Mouse (Mus musculus): ENCODE measurements around the gene Insm2. TPM values are rescaled to one million over a fixed set of nuclear protein-coding genes. Genes with fewer than 3 reads are reported as not detected.
"Not testable (repeated sequence)": the region's sequence is repeated elsewhere in the genome, so short reads cannot be mapped to it uniquely, and the experiment has no call there.

Insm2 gene
- polyA plus RNA-seq, 1 experiment from 2014 or later: 1.6 TPM

DNA sequence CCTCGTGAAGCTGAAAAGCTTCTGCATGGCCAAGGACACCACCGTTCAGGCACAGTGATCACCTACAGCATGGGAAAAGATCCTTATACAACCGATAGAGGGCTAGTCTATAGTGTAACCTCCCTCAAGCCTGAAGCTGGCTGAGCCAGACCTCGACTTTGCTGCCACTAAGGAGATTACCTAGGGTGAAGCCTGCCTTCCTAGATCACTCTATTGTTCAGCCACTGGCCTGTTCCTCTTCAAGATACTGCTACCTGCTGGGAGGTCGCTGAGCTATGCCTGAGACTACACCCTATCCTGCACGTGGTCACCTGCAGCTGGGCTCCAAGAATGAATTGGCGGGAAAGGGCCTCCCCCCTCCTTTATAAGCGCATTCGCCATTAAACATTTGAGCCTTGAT, 12.3 kb upstream of the Insm2 start:
- not testable (repeated sequence) for H3K4me3 ChIP-seq (ENCODE audit: low read depth, low read length); H3K27ac ChIP-seq (ENCODE audit: low read depth, low read length); DNase-seq (ENCODE audit: low spot score); H3K4me1 ChIP-seq (replicated peaks; ENCODE audit: control insufficient read depth, insufficient read depth, low read length); H3K27me3 ChIP-seq (ENCODE audit: control insufficient read depth, insufficient read depth, low read length); H3K36me3 ChIP-seq (ENCODE audit: control insufficient read depth, insufficient read depth, low read length); H3K9me3 ChIP-seq (ENCODE audit: control insufficient read depth, low read length); ATAC-seq (replicated peaks; ENCODE audit: low FRiP score); H3K9ac ChIP-seq (ENCODE audit: low read length); H3K4me2 ChIP-seq (ENCODE audit: low read depth, low read length, severe bottlenecking)
- 45% methylated on average over 9 of the region's 9 CpGs for WGBS

DNA sequence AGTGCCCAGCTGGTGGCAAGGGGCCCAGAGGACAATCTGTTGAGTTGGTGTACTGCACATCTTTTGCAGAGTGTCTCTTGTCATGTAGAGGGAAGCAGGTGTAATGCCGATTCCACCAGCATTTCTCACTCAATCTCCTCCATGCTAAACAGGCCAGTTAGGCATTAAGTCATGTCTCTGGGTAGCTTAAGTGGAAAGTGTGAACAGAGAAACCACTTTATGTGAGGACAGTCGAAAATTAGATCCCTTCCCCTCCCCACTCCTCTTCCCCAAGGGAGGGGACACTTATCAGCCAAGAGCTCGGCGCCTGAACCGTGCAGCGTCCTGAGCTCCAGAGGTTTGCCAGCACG, 715 bp upstream of the Insm2 start:
- H3K9me3 ChIP-seq (ENCODE audit: control insufficient read depth, low read length): no peaks in the 10 kb centered on the region
- no peak for DNase-seq (ENCODE audit: low spot score)
- peak overlapping the region; percentile 89 for H3K4me2 ChIP-seq (ENCODE audit: low read depth, low read length, severe bottlenecking)
- 0 out of 2 replicates have a peak, but pooled peaks have one; percentile 5 for ATAC-seq (replicated peaks; ENCODE audit: low FRiP score)
- H3K4me3 ChIP-seq (ENCODE audit: low read depth, low read length): peak overlapping the region; percentile 45
- WGBS: 7% methylated on average over 7 of the region's 7 CpGs
- H3K4me1 ChIP-seq (replicated peaks; ENCODE audit: control insufficient read depth, insufficient read depth, low read length): peaks cover 17% of the 10 kb centered on the region; the same call in 1 of the 2 replicates
- H3K27me3 ChIP-seq (ENCODE audit: control insufficient read depth, insufficient read depth, low read length): peaks cover 46% of the 10 kb centered on the region
- no peaks in the 10 kb centered on the region for H3K36me3 ChIP-seq (ENCODE audit: control insufficient read depth, insufficient read depth, low read length)
- no peak overlapping the region for H3K27ac ChIP-seq (ENCODE audit: low read depth, low read length)
- no peak overlapping the region for H3K9ac ChIP-seq (ENCODE audit: low read length)

DNA sequence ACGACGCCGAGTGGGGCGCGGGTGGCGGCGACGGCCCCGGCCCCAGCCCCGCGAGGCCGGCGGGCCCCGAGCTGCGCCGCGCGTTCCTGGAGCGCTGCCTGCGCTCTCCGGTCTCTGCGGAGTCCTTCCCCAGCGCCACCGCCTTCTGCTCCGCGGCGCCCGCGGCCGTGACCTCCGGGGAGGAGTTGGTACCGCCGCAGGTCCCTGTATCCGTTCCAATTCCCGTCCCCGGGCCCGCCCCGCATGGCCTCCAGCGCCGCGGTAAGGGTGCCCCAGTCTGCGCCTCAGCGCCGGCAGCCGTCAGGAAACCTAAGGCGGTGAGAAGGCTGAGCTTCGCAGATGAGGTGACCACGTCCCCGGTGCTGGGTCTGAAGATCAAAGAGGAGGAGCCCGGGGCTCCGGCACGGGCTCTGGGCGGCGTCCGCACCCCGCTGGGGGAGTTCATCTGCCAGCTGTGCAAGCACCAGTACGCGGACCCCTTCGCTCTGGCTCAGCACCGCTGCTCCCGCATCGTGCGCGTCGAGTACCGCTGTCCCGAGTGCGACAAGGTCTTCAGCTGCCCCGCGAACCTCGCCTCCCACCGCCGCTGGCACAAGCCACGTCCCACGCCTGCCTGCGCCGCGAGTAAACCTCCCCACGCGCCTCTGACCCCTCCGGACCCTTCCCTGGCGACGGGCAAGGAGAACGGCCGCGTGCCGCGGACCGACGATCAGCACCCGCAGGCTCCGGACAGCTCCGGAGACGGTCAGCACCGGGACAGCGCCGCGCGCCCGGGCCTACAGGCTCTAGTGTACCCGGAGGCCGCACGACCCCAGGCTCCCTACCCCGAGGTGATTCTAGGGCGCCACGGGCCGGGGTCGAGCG, 644 bp downstream of the Insm2 start:
- peaks cover 46% of the 10 kb centered on the region for H3K27me3 ChIP-seq (ENCODE audit: control insufficient read depth, insufficient read depth, low read length)
- H3K4me2 ChIP-seq (ENCODE audit: low read depth, low read length, severe bottlenecking): peak overlapping the region; percentile 89
- ATAC-seq (replicated peaks; ENCODE audit: low FRiP score): peak; percentile 71
- DNase-seq (ENCODE audit: low spot score): peak; percentile 87
- no peaks in the 10 kb centered on the region for H3K9me3 ChIP-seq (ENCODE audit: control insufficient read depth, low read length)
- under 1% methylated on average over 108 of the region's 109 CpGs for WGBS
- H3K36me3 ChIP-seq (ENCODE audit: control insufficient read depth, insufficient read depth, low read length): no peaks in the 10 kb centered on the region
- peak overlapping the region; percentile 45 for H3K4me3 ChIP-seq (ENCODE audit: low read depth, low read length)
- no peak overlapping the region for H3K9ac ChIP-seq (ENCODE audit: low read length)
- H3K27ac ChIP-seq (ENCODE audit: low read depth, low read length): no peak overlapping the region
- H3K4me1 ChIP-seq (replicated peaks; ENCODE audit: control insufficient read depth, insufficient read depth, low read length): peaks cover 17% of the 10 kb centered on the region; the same call in 1 of the 2 replicates

DNA sequence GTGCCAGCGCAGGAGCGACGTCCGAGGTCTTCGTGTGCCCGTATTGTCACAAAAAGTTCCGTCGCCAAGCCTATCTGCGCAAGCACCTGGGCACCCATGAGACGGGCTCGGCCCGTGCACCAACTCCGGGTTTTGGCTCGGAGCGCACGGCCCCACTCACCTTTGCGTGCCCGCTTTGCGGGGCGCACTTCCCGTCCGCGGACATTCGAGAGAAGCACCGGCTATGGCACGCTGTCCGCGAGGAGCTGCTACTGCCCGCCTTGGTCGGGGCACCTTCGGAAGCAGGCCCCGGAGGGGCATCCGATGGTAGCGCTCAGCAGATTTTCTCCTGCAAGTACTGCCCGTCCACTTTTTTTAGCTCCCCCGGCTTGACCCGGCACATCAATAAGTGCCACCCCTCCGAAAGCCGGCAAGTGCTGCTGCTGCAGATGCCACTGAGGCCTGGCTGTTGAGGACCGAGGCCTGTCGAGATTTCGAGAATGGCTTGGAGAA, 1.3 kb downstream of the Insm2 start:
- peaks cover 17% of the 10 kb centered on the region; the same call in 1 of the 2 replicates for H3K4me1 ChIP-seq (replicated peaks; ENCODE audit: control insufficient read depth, insufficient read depth, low read length)
- H3K9me3 ChIP-seq (ENCODE audit: control insufficient read depth, low read length): no peaks in the 10 kb centered on the region
- H3K9ac ChIP-seq (ENCODE audit: low read length): no peak overlapping the region
- peak overlapping the region; percentile 89 for H3K4me2 ChIP-seq (ENCODE audit: low read depth, low read length, severe bottlenecking)
- 3% methylated on average over 42 of the region's 42 CpGs for WGBS
- ATAC-seq (replicated peaks; ENCODE audit: low FRiP score) (no peak; the same call in 1 of the 2 replicates), DNase-seq (ENCODE audit: low spot score) (no peak)
- no peaks in the 10 kb centered on the region for H3K36me3 ChIP-seq (ENCODE audit: control insufficient read depth, insufficient read depth, low read length)
- H3K4me3 ChIP-seq (ENCODE audit: low read depth, low read length): peak overlapping the region; percentile 45
- H3K27me3 ChIP-seq (ENCODE audit: control insufficient read depth, insufficient read depth, low read length): peaks cover 46% of the 10 kb centered on the region
- H3K27ac ChIP-seq (ENCODE audit: low read depth, low read length): no peak overlapping the region

DNA sequence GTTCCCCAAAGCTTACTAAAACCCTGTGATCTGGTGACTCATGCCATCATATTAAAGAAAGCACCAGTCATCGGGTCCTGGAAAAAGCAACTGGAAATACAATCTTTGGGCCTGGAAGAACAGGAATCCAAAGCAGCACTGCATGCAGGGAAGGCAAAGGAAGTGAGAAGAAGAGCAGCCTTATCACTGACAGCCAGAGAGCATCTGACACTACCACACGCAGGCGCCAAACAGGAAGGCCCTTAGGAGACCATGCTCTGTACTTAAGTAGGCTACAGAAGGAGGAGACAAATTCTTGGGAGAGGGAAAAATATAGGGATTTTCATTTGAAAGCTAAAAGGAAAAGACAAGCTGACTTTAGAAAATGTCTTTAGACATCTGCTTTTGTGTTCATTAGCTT, 5.2 kb downstream of the Insm2 start:
- no peak overlapping the region for H3K9ac ChIP-seq (ENCODE audit: low read length)
- no peak overlapping the region for H3K4me2 ChIP-seq (ENCODE audit: low read depth, low read length, severe bottlenecking)
- H3K27ac ChIP-seq (ENCODE audit: low read depth, low read length): no peak overlapping the region
- no peaks in the 10 kb centered on the region for H3K9me3 ChIP-seq (ENCODE audit: control insufficient read depth, low read length)
- ATAC-seq (replicated peaks; ENCODE audit: low FRiP score) (no peak), DNase-seq (ENCODE audit: low spot score) (no peak)
- no peaks in the 10 kb centered on the region for H3K36me3 ChIP-seq (ENCODE audit: control insufficient read depth, insufficient read depth, low read length)
- H3K4me1 ChIP-seq (replicated peaks; ENCODE audit: control insufficient read depth, insufficient read depth, low read length): peaks cover 11% of the 10 kb centered on the region; the same call in 1 of the 2 replicates
- peaks cover 22% of the 10 kb centered on the region for H3K27me3 ChIP-seq (ENCODE audit: control insufficient read depth, insufficient read depth, low read length)
- H3K4me3 ChIP-seq (ENCODE audit: low read depth, low read length): no peak overlapping the region
- 83% methylated on average over 3 of the region's 3 CpGs for WGBS

DNA sequence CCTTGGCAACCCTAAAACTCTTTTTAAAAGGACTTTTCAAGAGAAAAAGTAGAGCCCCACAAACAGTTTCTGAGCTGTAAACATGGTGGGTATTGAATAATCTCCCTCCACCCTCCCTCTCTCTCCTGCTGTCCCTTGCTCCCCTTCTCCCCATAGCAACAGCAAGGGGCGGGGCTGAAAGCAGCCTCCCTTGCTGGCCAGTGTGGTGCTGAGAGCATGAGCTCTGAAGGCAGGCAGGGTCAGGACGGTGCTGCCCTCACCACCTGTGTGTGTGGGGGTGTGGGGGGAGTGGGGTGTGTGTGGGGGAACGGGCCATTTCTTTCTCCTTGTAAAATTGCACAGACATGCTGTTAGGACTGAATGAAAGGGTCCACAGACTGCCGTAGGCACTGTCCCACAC, 8.7 kb downstream of the Insm2 start:
- WGBS: 17% methylated on average over 4 of the region's 4 CpGs
- DNase-seq (ENCODE audit: low spot score) (peak; percentile 65), ATAC-seq (replicated peaks; ENCODE audit: low FRiP score) (peak; percentile 79)
- Histone ChIP-seq H3K4me1 (replicated peaks; ENCODE audit: control insufficient read depth, insufficient read depth, low read length) (peaks cover 3% of the 10 kb centered on the region; the same call in 1 of the 2 replicates), H3K9me3 (ENCODE audit: control insufficient read depth, low read length) (no peaks in the 10 kb centered on the region), H3K27ac (ENCODE audit: low read depth, low read length) (no peak overlapping the region), H3K9ac (ENCODE audit: low read length) (no peak overlapping the region), H3K27me3 (ENCODE audit: control insufficient read depth, insufficient read depth, low read length) (no peaks in the 10 kb centered on the region), H3K36me3 (ENCODE audit: control insufficient read depth, insufficient read depth, low read length) (no peaks in the 10 kb centered on the region), H3K4me3 (ENCODE audit: low read depth, low read length) (no peak overlapping the region), H3K4me2 (ENCODE audit: low read depth, low read length, severe bottlenecking) (no peak overlapping the region)

DNA sequence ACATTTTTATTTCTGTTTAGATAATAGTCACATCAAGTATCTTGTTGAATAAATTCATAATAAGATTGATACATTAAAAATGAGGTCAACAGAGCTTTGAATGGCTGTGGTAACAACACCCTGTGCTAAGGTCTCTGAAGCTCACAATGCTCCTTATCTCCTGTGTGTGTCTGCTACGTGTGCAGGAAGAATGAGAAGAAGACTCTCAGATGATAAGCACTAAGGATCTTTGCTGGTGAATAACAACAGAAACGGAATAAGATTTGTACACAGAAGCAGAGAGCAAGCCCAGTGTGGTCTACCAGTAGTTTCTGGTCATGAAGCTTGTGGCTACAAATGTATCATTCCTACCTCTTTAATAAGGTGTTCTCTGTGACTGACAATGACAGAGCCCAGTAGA, 11.6 kb downstream of the Insm2 start:
- Histone ChIP-seq H3K27me3 (ENCODE audit: control insufficient read depth, insufficient read depth, low read length) (no peaks in the 10 kb centered on the region), H3K4me2 (ENCODE audit: low read depth, low read length, severe bottlenecking) (no peak overlapping the region), H3K27ac (ENCODE audit: low read depth, low read length) (no peak overlapping the region), H3K4me3 (ENCODE audit: low read depth, low read length) (no peak overlapping the region), H3K36me3 (ENCODE audit: control insufficient read depth, insufficient read depth, low read length) (no peaks in the 10 kb centered on the region), H3K9me3 (ENCODE audit: control insufficient read depth, low read length) (no peaks in the 10 kb centered on the region), H3K9ac (ENCODE audit: low read length) (no peak overlapping the region), H3K4me1 (replicated peaks; ENCODE audit: control insufficient read depth, insufficient read depth, low read length) (peaks cover 4% of the 10 kb centered on the region; the same call in 1 of the 2 replicates)
- WGBS: 75% methylated on average over 2 of the region's 2 CpGs
- ATAC-seq (replicated peaks; ENCODE audit: low FRiP score) (no peak), DNase-seq (ENCODE audit: low spot score) (no peak)

DNA sequence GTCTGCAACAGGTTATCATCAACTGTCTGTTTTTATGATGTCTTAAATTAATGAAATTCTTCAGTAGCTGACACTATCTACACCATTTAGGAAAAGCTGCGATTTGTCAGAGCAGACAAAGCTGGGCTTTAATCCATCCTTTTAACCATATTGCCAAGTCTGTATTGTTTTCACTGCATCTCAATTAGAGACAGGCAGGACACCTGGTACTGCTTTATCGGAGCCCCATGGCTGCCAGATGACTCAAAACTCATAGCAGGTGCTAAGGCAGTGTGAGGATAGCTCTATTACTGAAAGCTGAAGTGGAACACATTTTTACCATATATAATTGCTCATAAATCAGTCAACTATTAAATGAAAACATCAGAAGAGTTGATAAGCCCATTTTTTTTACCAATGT, 21.1 kb downstream of the Insm2 start:
- DNase-seq (ENCODE audit: low spot score) (no peak), ATAC-seq (replicated peaks; ENCODE audit: low FRiP score) (no peak)
- Histone ChIP-seq H3K36me3 (ENCODE audit: control insufficient read depth, insufficient read depth, low read length) (no peaks in the 10 kb centered on the region), H3K9me3 (ENCODE audit: control insufficient read depth, low read length) (no peaks in the 10 kb centered on the region), H3K4me2 (ENCODE audit: low read depth, low read length, severe bottlenecking) (no peak overlapping the region), H3K4me1 (replicated peaks; ENCODE audit: control insufficient read depth, insufficient read depth, low read length) (peaks cover 4% of the 10 kb centered on the region; the same call in 1 of the 2 replicates), H3K9ac (ENCODE audit: low read length) (no peak overlapping the region), H3K27me3 (ENCODE audit: control insufficient read depth, insufficient read depth, low read length) (no peaks in the 10 kb centered on the region), H3K27ac (ENCODE audit: low read depth, low read length) (no peak overlapping the region), H3K4me3 (ENCODE audit: low read depth, low read length) (no peak overlapping the region)
- 34% methylated on average over 2 of the region's 2 CpGs for WGBS
